Mouse (Mus musculus) C2C12 (cell line): ENCODE measurements around the gene Got2. TPM values are rescaled to one million over a fixed set of nuclear protein-coding genes. Genes with fewer than 3 reads are reported as not detected.

ENCODE experiments used
- H3K27me3 ChIP-seq: one replicate; pipeline ENCODE4 v1.6.1; 2011; ENCODE audit not compliant: control insufficient read depth, insufficient read depth, insufficient read length
- H3K36me3 ChIP-seq: one replicate; pipeline ENCODE4 v1.6.1; 2011; ENCODE audit not compliant: control insufficient read depth, insufficient read depth
- H3K4me3 ChIP-seq: one replicate; pipeline ENCODE4 v1.5.1; 2011; ENCODE audit warnings: mild to moderate bottlenecking, control low read depth; ENCODE audit not compliant: poor library complexity, insufficient read depth, severe bottlenecking
- H3K79me2 ChIP-seq: one replicate; pipeline ENCODE4 v1.6.1; 2011; ENCODE audit not compliant: control insufficient read depth, insufficient read depth
- H3K79me3 ChIP-seq: one replicate; pipeline ENCODE4 v1.6.1; 2011; ENCODE audit warnings: low read depth, control low read depth
- H3ac ChIP-seq: one replicate; pipeline ENCODE3; 2011; ENCODE audit warnings: low read depth; ENCODE audit not compliant: control insufficient read depth, insufficient read length
- CEBPB ChIP-seq: IDR thresholded peaks from one replicate; pipeline ENCODE4 v1.6.1; 2011; ENCODE audit warnings: low read depth, mild to moderate bottlenecking, control low read depth, moderate library complexity
- CTCF ChIP-seq: IDR thresholded peaks from one replicate; pipeline ENCODE4 v1.5.1; 2011; ENCODE audit not compliant: control insufficient read depth, insufficient read depth, insufficient read length
- FOSL1 ChIP-seq: IDR thresholded peaks from one replicate; pipeline ENCODE4 v1.8.0; 2011; ENCODE audit warnings: mild to moderate bottlenecking, low read length; ENCODE audit not compliant: poor library complexity, insufficient read depth, severe bottlenecking
- MAX ChIP-seq: IDR thresholded peaks from one replicate; pipeline ENCODE4 v1.6.1; 2011; ENCODE audit warnings: mild to moderate bottlenecking, control low read depth
- MYOD1 ChIP-seq: IDR thresholded peaks from one replicate; pipeline ENCODE4 v1.6.1; 2011; ENCODE audit warnings: low read depth; ENCODE audit not compliant: control insufficient read depth, insufficient read length
- MYOG ChIP-seq: IDR thresholded peaks from one replicate; pipeline ENCODE4 v1.6.1; 2011; ENCODE audit not compliant: control insufficient read depth, insufficient read length; ENCODE audit errors: extremely low read depth
- USF1 ChIP-seq: IDR thresholded peaks from one replicate; pipeline ENCODE4 v1.6.1; 2011; ENCODE audit warnings: low read depth, mild to moderate bottlenecking, control low read depth, moderate library complexity
- polyA plus RNA-seq: library from polyadenylated mRNA; unstranded; fragments of >200 nt; fragmentation: generic; extraction: Trizol; gene quantifications from one replicate; pipeline ENCODE4 v1.2.1, GENCODE M21; 2012; ENCODE audit warnings: missing spikeins

The Got2 gene
- polyA plus RNA-seq, 1 experiment, result 189 TPM

DNA sequence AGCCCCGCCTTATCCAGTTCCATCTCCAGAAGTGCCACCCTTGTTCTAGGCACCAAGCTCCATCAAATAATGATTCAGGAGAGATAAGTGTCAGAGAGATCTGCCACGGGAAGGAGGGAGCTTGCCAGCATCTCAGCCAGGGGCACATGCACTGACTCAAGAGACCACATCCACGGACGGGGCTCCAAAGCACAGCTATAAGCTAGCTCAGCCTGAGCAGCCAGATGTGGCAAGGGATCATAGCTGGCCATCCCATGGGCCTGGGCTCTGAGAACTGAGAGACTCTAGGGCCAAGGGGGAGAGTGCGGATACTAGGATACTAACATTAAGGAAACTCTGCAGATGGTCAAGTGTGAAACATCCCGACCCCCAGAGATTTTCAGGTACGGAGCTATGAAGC is 43.3 kb downstream of the Got2 start:
- H3ac ChIP-seq, result no peak overlapping the region
- H3K79me2 ChIP-seq, result no peaks in the 10 kb centered on the region
- H3K27me3 ChIP-seq, result no peaks in the 10 kb centered on the region
- H3K79me3 ChIP-seq, result no peaks in the 10 kb centered on the region
- H3K36me3 ChIP-seq, result peaks cover 21% of the 10 kb centered on the region
- TF ChIP-seq CEBPB, result no peak
- TF ChIP-seq CTCF, result no peak
- no peak for TF ChIP-seq MYOG
- no peak for TF ChIP-seq USF1
- no peak for TF ChIP-seq FOSL1
- TF ChIP-seq MAX, result no peak
- no peak for TF ChIP-seq MYOD1
- no peak overlapping the region for H3K4me3 ChIP-seq

DNA sequence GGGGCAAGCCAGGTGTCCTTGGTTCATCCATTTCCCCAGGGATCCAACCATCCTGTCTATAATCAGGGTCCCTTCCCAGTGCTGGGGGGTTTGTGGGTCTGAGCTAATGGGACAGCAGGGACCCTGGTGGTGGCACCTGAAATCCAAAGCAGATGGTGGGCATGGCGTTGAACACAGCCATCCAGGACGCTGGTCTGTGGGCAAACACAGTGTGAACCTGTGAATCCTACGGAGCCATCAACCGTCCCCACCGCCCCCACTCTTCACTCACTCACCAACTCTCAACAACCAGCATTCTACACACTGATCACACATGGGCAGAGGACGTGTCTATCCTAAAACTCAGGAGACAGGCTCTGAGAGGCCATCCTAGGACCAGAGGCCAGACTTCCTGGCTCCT is 44.4 kb downstream of the Got2 start:
- Histone ChIP-seq H3ac (no peak overlapping the region), H3K79me3 (no peaks in the 10 kb centered on the region), H3K4me3 (no peak overlapping the region), H3K36me3 (peaks cover 29% of the 10 kb centered on the region), H3K27me3 (no peaks in the 10 kb centered on the region), H3K79me2 (no peaks in the 10 kb centered on the region)
- TF ChIP-seq CEBPB (no peak), MAX (no peak), CTCF (no peak), MYOD1 (no peak), USF1 (no peak), MYOG (no peak), FOSL1 (no peak)

DNA sequence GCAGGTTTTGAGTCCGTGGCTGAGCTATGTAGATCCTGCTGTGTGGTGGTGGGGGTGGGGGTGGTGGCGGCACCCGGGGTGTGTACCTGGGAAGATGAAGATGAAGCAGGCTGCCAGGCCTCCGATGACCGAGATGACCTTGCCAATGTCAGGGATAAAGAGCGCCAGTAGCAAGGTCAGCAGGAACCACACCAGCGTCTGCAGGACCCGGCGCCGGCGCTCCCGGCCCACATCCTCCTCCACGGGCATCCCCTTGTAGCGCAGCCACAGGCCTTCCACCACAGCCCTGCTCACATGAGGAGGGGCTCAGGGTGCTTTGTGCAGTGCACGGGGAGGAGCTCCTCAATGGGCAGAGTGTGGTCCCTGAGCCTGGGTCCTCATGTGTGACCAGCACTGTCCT is 46.9 kb downstream of the Got2 start:
- H3K36me3 ChIP-seq, result peaks cover 23% of the 10 kb centered on the region
- no peak overlapping the region for H3K4me3 ChIP-seq
- no peak for TF ChIP-seq MYOD1
- TF ChIP-seq CEBPB, result no peak
- TF ChIP-seq MAX, result no peak
- TF ChIP-seq USF1, result no peak
- TF ChIP-seq FOSL1, result no peak
- TF ChIP-seq MYOG, result no peak
- no peak for TF ChIP-seq CTCF

DNA sequence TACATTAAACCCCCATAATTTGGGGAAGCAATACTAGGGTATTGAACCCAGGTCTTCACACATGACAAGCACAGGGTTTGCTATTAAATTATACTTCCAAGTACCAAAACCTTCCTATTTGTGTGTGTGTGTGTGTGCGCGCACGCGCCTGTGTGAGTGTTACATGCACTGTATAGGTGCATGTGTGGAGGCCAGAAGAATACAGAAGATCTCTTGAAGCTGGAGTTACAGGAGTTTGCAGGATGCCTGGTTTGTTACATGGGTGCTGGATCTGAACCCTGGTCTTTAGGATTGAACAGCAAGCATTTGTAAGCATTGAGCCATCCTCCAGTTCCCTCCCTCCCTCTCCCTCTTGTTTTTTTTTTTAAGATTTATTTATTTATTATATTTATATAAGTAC is 49.1 kb downstream of the Got2 start:
- Histone ChIP-seq H3K27me3 (no peaks in the 10 kb centered on the region), H3K79me3 (no peaks in the 10 kb centered on the region), H3ac (no peak overlapping the region), H3K79me2 (no peaks in the 10 kb centered on the region), H3K36me3 (peaks cover 15% of the 10 kb centered on the region), H3K4me3 (no peak overlapping the region)
- TF ChIP-seq USF1 (no peak), MYOG (no peak), FOSL1 (no peak), MAX (no peak), MYOD1 (no peak)

More for the DNA sequence above, 46.9 kb downstream of the Got2 start:
- H3K79me2 ChIP-seq, result no peaks in the 10 kb centered on the region
- H3ac ChIP-seq, result no peak overlapping the region
- H3K27me3 ChIP-seq, result no peaks in the 10 kb centered on the region
- H3K79me3 ChIP-seq, result no peaks in the 10 kb centered on the region

DNA sequence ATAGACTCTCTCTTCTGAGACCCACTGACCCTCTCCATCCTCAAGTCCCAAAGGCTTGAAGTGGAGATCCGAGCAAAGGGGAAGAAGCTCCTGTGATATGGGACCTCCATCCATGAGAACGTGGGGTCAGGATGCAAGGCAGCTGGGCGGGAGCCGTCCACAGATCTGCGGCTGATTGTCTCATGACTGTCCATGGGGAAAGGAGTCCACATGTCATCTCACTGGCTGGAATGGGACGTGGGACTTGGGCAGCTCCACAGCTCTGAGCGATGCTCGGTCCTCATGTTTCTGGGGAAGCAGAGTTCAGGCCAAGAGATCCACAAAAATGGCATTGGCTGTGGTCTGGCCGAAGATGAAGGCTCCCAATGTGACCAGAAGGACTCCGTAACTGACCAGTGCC is 51.1 kb downstream of the Got2 start:
- Histone ChIP-seq H3K27me3 (no peaks in the 10 kb centered on the region), H3K36me3 (peaks cover 15% of the 10 kb centered on the region), H3ac (no peak overlapping the region), H3K79me3 (no peaks in the 10 kb centered on the region), H3K4me3 (no peak overlapping the region), H3K79me2 (no peaks in the 10 kb centered on the region)
- TF ChIP-seq MYOD1, result no peak
- TF ChIP-seq MYOG, result no peak
- TF ChIP-seq FOSL1, result no peak
- TF ChIP-seq CEBPB, result no peak
- no peak for TF ChIP-seq MAX
- TF ChIP-seq USF1, result no peak
- TF ChIP-seq CTCF, result no peak

DNA sequence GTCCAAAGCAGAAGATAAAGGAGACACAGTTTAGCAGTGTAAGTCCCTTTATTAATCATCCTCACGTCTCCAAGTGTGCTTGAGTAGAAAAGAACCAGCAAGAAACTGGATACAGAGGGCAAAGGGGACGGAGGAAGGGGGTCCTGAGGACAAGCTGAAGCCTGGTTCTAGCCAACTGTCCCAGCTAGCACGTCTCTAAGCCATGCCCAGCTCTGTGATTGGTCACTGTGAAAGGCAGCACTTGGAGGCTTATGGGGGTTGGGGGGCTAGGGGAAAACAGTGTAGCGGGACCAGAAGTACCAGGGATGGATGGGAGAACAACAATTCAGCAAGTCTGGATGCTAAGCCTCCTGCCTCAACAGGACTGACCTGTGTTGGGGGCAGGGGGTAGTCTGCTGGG is 52.5 kb downstream of the Got2 start:
- Histone ChIP-seq H3K79me2 (no peaks in the 10 kb centered on the region), H3ac (no peak overlapping the region), H3K27me3 (no peaks in the 10 kb centered on the region), H3K36me3 (peaks cover 15% of the 10 kb centered on the region), H3K79me3 (no peaks in the 10 kb centered on the region), H3K4me3 (no peak overlapping the region)
- TF ChIP-seq FOSL1, result no peak
- no peak for TF ChIP-seq MYOD1
